Mouse (Mus musculus) cerebellum, adult 9-10 months (tissue): Measurements from ENCODE around the gene Ube2d3.
A peak's percentile ranks its signal among the peaks of the same experiment; 100 is the strongest.
"Not testable (repeated sequence)": the region's sequence is repeated elsewhere in the genome, so short reads cannot be mapped to it uniquely, and the experiment has no call there.

Source experiments
- DNase-seq: peaks from one replicate; pipeline ENCODE4 v3.0.0; 2022

Ube2d3 gene

DNA sequence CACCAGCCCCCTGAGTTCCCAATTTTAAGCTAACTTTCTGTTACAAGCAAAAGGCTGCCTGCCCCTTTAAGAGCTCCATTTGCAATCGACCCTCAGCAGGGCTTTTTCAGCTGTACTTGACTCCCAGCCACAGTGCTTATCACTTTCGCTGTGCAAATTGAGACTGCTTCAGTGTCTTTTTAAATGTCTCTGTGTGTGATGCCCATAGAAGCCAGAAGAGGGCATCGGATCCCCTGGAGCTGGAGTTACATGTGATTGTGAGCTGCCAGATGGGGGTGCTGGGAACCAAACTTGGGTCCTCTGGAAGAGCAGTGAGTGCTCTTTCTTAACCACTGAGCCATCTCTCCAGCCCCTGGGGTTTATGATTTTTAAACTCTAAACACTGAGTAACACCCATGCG, 60.0 kb downstream of the Ube2d3 start:
- DNase-seq, result not testable (repeated sequence)

DNA sequence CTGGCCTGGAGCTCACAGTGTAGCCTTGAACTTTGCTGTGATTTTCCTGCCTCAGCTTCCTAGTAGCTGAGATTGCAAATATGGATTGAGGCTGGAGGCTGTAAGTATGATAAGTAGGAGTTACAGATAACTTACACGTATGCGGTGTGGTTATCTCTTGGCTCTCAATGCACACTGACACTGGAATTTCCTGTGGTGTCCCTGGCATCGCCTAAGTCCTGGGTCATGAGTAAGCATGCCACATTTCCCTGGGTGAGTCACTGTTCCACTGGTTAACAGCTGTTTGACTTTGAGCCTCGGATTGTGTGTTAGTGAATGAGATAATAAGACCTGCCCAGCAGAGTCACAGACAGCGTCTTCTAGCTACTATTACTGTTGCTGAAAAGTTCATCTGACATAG, 60.9 kb downstream of the Ube2d3 start:
- DNase-seq, result no peak

DNA sequence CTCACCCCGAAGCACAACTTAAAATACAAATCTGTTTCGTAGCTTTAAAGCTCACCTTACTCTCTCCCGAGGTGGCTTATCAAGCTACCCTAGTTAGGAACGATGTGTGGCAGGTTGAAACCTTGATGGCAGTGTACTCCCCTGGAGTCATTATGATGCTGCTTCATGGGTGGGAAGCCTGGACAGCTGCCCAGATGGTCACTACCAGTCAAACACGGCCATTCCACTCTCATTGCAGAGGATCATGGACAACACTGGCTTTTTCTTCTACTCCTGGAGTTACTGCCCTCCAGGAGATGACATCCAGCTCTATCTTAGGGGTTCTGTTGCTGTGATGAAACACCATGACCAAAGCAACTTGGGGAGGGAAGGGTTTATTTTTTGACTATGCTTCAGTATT, 65.2 kb downstream of the Ube2d3 start:
- no peak for DNase-seq

DNA sequence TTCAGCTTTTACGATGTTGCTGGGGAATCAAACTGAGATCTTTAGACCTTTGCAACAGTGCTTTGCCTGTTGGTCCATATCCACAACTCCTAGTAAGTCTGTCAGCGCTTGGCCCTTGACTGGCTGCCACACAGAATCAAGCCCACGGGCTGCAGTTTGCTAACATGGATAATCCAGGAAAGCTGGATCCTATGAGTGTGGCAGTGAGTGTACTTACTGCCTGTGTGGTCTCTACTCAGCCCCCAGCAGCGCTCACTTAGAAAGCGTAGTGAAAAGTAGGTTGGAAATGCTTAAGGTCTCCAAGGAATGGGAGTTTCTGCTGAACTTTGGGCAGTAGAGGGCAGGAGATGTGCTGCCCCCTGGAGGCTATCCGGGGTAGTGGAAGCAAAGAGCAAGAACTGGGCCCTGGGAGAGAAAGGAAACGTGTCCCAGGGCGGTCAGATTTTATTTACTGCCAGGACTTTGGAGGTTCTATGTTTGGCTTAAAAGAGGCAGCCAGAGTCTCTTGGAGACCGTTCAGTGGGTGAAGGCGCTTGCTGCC, 67.5 kb downstream of the Ube2d3 start:
- peak; percentile 59 for DNase-seq

- no peak for DNase-seq
These were observed 68.0 kb downstream of the Ube2d3 start for GRCm38 (mm10) chr3:135505916-135506482.

DNA sequence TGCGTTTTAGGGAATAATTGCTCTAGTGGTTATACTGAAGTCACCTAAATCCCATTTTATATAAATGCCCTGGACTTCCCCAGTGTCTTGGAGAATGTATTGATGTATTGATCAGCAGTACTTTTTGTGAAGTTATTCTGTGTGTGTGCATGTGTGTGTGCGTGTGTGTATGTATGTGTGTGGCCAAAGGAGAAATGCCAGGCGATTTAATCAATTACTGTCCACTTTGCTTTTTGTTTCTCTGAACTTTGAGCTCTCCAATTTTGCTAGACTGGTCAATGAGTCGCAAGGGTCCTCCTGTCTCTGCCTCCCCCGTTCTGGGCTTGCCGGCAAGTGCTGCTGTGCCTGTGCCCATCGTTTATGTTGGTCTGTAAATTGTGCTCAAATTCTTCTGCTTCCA, 69.6 kb downstream of the Ube2d3 start:
- no peak for DNase-seq

- DNase-seq, result no peak
These were observed 70.2 kb downstream of the Ube2d3 start for GRCm38 (mm10) chr3:135508191-135508590.

DNA sequence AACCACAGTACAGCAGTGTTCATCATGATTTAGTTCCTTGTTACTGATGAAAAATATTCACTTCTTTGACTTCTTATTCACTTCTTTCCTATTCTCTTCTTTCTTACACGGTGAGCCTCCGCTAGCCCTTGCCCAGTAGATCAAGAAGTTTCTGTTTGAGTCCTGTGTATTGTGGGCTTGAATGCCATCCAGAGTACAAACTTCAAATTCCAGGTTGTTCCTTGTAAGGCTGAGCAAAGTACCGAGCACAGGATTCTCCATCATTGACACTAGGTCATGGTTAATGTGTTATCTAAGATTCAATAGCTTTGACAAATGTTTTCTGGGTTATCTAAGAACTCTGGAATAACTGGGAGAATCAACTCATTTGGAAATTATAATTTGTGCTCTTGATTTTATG, 72.4 kb downstream of the Ube2d3 start:
- no peak for DNase-seq

DNA sequence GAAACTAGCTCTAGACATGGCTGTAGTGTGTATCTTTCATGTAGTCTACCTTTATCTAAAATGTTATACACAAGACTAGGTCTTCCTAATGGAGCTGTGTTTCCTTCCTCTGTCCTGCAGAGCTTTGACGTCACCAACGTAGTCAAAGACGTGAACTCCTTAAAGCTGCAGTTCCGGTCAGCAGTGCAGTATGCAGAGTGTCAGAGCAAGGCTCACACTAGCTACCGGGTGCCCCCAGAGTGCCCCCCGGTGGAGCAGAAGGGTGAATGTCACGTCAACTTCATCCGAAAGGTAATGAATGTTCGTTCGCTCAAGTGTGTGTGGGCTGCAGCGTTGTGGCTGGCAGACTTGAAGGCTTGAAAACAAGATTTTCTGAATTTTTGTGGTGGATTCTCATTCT, 73.7 kb downstream of the Ube2d3 start:
- no peak for DNase-seq

GRCm38 (mm10) chr3:135513270-135513669, 75.3 kb downstream of the Ube2d3 start:
- peak; percentile 45 for DNase-seq

GRCm38 (mm10) chr3:135513800-135514425, 76.0 kb downstream of the Ube2d3 start:
- no peak for DNase-seq

DNA sequence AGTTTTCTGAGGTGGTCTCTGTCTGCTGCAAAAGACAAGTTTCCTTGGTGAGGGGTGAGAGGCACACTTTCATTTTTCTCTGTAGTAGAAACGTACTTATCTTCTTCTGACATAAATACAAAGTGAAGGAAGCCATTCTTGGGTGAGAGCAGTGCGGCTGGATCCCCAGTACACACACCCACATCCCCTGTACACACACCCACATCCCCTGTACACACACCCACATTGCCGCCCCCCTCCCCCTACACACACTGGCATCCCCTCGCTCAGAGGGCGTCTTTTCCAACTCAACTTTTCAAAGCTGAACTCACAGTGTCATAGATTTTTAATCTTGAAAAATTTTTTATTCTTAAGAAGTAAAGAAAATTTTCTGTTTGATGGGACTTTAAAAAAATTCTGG, 77.3 kb downstream of the Ube2d3 start:
- no peak for DNase-seq

DNA sequence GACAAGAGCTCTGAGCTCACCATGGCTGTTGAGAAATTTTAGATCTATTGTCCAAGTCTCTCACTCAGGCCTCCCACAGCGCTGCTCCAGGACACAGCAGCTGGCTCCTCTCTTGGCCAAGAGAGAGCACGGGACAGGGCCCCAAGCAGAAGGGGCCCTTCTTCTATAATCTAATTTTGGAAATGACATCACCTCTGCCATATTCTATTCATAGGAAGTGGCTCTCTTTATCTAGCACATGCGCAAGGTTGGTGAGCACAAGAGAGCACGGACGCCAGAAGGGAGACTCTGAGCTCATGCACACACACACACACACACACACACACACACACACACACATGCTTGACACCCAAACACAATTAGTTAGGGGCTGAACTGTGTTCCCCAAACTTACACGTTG, 78.9 kb downstream of the Ube2d3 start:
- peak; percentile 84 for DNase-seq
